Mouse (Mus musculus): ENCODE measurements around the gene Slc43a2. TPM values are rescaled to one million over a fixed set of nuclear protein-coding genes. Genes with fewer than 3 reads are reported as not detected.

Gene Slc43a2
- polyA plus RNA-seq, 1 experiment from 2014 or later, result 5.1 TPM

DNA sequence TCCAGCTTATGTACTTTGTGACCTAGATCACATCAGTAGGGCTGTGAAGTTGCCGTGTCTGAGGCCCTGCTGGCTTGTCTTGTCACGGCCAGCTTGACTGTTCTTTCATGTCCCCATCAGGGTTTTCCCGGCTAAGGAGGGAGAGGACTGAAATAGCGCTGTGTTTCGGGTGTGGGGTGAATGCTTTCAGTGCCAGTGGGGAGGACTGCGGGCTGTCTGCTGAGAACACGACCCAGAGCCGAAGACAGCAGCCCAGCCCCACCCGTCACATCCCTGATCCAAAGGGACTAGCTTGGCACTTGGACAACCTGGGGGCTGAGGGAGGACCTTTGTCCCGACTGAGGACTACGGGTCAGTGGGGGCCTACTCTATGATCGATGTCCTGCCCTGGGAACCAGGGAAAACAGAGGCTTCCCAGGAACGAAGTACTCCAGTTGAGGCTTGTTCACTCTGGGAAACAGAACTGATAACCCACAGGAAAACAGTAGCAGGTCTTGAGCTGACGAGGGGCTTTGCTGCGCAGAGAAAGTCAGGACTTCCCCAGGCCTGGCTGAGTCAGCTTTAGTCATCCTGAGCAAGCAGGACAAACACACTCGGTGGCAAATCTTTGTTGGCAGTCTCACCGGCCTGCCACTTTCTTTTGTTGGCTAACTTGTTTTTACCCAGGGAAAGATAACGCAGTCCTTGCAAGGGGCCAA, 32.5 kb downstream of the Slc43a2 start:
- Histone ChIP-seq H3K4me1 (ENCODE audit: control insufficient read depth, insufficient read depth, low read length) (no peaks in the 10 kb centered on the region), H3K4me2 (replicated peaks; ENCODE audit: low read depth, low read length) (no peak overlapping the region), H3K27me3 (ENCODE audit: control insufficient read depth, insufficient read depth, low read length) (no peaks in the 10 kb centered on the region), H3K36me3 (ENCODE audit: control insufficient read depth, insufficient read depth, low read length) (no peaks in the 10 kb centered on the region), H3K9me3 (ENCODE audit: control insufficient read depth, low read depth, low read length) (no peaks in the 10 kb centered on the region), H3K27ac (ENCODE audit: low read length) (peak overlapping the region; percentile 39; the same call in 1 of the 2 replicates), H3K4me3 (ENCODE audit: low read depth, low read length) (no peak overlapping the region), H3K9ac (replicated peaks; ENCODE audit: low read depth, low read length) (no peak overlapping the region)
- peak; percentile 64; the same call in 1 of the 2 replicates for ATAC-seq (ENCODE audit: insufficient number of reproducible peaks, insufficient read depth, low FRiP score, low read depth)
- WGBS, result 60% methylated on average over 18 of the region's 18 CpGs

DNA sequence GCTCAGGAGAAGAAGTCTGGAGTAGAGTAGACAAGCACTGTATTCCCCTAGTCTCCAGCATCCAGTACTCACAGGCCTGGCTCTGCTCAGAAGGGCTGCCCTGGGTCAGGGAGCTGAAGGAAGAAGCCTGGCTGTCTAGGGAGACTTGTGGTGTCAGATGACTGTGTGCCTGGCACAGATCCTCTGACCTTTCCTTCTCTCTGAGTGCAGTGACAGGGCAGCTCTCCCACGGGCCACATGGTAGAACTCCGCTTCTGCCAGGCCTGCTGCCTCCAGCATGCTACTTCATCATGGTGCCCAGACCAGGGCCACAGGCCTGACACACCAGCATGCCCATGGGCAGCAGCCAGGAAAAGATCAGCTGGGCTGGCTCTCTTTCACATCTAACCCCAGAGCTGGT, 34.4 kb downstream of the Slc43a2 start:
- H3K27me3 ChIP-seq (ENCODE audit: control insufficient read depth, insufficient read depth, low read length), result no peaks in the 10 kb centered on the region
- WGBS, result 69% methylated on average over 2 of the region's 2 CpGs
- H3K4me2 ChIP-seq (replicated peaks; ENCODE audit: low read depth, low read length), result no peak overlapping the region
- H3K9me3 ChIP-seq (ENCODE audit: control insufficient read depth, low read depth, low read length), result no peaks in the 10 kb centered on the region
- no peaks in the 10 kb centered on the region for H3K36me3 ChIP-seq (ENCODE audit: control insufficient read depth, insufficient read depth, low read length)
- H3K4me3 ChIP-seq (ENCODE audit: low read depth, low read length), result no peak overlapping the region
- no peak for ATAC-seq (ENCODE audit: insufficient number of reproducible peaks, insufficient read depth, low FRiP score, low read depth)
- no peaks in the 10 kb centered on the region for H3K4me1 ChIP-seq (ENCODE audit: control insufficient read depth, insufficient read depth, low read length)
- H3K9ac ChIP-seq (replicated peaks; ENCODE audit: low read depth, low read length), result no peak overlapping the region
- no peak overlapping the region for H3K27ac ChIP-seq (ENCODE audit: low read length)

DNA sequence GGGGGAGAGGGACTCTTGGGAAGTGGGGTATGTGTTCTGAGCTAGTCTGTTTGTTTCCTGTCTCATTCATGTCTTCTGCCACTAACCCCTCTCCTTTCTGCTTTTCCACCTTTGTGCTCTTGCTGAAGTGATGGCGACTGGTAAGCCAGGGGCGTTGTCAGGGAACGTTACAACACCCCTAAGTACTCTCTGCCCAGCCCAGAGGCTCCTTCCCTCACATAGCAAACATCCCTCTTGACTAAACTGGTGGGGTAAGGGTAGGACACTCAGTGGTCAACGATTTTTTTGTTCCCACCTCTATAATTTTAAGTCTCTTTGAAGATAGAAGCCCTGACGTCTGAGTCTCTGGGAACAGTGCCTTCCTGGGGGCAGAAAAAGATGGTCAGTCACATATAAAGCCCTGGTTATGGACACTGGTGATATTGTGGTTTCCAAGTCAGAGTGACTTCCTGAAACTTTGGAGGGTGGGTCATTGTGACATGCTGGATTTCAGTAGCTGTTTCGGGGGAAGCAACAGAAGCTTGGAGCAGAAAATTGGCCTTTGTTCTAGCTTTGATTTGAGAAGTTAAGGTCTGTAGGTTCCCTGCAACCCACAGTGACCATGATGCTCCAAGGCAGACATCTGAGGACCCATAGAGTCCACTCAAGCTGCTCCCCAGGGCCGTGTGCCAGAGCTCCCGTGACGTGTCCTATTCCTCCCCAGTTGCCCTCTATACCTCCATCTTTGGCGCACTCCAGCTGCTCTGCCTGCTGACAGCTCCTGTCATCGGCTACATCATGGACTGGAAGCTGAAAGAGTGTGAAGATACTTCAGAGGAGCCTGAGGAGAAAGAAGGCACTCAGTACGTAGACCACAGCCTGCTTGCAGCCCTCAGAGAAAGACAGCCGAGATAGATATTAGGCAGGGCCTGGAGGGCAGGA, 35.0 kb downstream of the Slc43a2 start:
- Histone ChIP-seq H3K4me1 (ENCODE audit: control insufficient read depth, insufficient read depth, low read length) (no peaks in the 10 kb centered on the region), H3K9me3 (ENCODE audit: control insufficient read depth, low read depth, low read length) (no peaks in the 10 kb centered on the region), H3K36me3 (ENCODE audit: control insufficient read depth, insufficient read depth, low read length) (no peaks in the 10 kb centered on the region), H3K27ac (ENCODE audit: low read length) (no peak overlapping the region), H3K9ac (replicated peaks; ENCODE audit: low read depth, low read length) (no peak overlapping the region), H3K4me3 (ENCODE audit: low read depth, low read length) (no peak overlapping the region), H3K27me3 (ENCODE audit: control insufficient read depth, insufficient read depth, low read length) (no peaks in the 10 kb centered on the region), H3K4me2 (replicated peaks; ENCODE audit: low read depth, low read length) (no peak overlapping the region)
- WGBS, result 79% methylated on average over 13 of the region's 13 CpGs
- no peak for ATAC-seq (ENCODE audit: insufficient number of reproducible peaks, insufficient read depth, low FRiP score, low read depth)

DNA sequence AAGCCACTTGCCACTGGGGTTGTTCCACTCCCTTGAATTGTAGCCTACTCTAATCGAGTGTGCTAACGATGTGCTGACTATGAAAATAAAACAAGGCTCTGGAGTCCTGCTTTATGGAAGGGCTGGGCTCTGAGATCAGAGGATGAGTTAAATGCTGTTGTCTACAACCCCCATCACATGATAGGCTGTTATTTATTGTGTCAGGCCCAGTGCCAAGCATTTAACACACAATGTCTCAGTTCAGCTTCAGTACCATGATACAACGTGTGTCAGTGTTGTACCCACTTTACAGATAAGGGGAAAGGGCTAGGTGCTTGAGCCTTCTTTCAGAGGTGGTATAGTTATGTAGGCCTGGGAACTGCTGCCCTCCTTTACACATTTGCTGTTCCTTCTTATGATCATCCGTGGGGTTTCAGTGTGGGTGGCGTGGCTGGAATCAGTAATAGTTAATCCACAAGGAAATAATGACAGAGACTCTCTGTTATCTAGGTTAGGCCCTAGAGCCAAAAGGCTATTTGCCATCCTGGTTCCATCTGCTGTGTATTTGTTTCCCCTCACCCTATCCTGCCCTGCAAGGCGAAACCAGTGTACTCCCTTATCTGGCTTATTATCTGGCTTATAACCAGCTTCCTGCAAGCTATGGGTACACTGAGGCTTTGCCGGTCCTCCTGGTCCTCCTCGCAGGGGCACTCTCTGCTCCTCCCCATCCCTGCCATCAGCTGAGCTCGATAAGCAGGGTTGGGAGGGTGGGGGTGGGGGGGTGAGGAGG, 36.0 kb downstream of the Slc43a2 start:
- ATAC-seq (ENCODE audit: insufficient number of reproducible peaks, insufficient read depth, low FRiP score, low read depth), result no peak
- Histone ChIP-seq H3K27ac (ENCODE audit: low read length) (no peak overlapping the region), H3K4me2 (replicated peaks; ENCODE audit: low read depth, low read length) (no peak overlapping the region), H3K4me1 (ENCODE audit: control insufficient read depth, insufficient read depth, low read length) (peaks cover 5% of the 10 kb centered on the region), H3K4me3 (ENCODE audit: low read depth, low read length) (no peak overlapping the region), H3K9me3 (ENCODE audit: control insufficient read depth, low read depth, low read length) (no peaks in the 10 kb centered on the region), H3K36me3 (ENCODE audit: control insufficient read depth, insufficient read depth, low read length) (no peaks in the 10 kb centered on the region), H3K27me3 (ENCODE audit: control insufficient read depth, insufficient read depth, low read length) (no peaks in the 10 kb centered on the region), H3K9ac (replicated peaks; ENCODE audit: low read depth, low read length) (no peak overlapping the region)
- 64% methylated on average over 9 of the region's 9 CpGs for WGBS

DNA sequence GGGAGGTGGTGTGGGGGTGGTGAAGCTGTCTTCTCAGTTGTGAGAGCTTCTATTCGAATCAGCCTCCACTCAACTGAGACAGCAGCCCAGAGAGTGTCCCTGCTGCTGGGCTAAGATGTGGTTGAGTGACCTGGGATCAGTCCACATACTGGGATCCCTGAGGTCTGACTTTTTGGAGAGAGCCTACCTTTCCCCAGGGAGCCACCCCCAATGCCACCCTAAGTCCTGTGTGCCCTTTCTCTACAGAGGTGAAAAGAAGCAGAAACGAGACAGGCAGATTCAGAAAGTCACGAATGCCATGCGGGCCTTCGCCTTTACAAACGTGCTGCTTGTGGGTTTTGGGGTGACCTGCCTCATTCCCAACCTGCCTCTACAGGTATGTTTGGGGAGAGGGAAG, 36.6 kb downstream of the Slc43a2 start:
- ATAC-seq (ENCODE audit: insufficient number of reproducible peaks, insufficient read depth, low FRiP score, low read depth), result no peak
- no peak overlapping the region for H3K4me3 ChIP-seq (ENCODE audit: low read depth, low read length)

DNA sequence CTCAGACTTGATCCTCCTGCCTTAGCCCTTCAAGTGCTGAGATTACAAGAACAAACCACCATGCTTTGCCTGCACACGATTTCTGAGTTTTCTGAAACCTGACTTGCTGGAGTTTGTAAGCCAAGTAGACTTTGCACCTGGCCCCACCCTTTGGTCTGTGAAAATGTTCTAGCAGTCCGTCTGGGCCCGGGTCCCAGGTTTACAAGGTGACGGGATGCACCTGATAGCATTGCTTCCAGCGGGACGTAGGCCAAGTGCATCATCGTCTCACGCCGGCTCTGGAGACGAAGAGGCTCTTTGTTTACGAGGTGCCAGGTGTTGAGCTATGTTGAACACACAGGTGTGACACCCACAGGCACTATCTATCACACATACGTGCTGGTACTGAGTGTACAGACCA, 37.5 kb downstream of the Slc43a2 start:
- Histone ChIP-seq H3K4me2 (replicated peaks; ENCODE audit: low read depth, low read length) (no peak overlapping the region), H3K4me3 (ENCODE audit: low read depth, low read length) (no peak overlapping the region), H3K4me1 (ENCODE audit: control insufficient read depth, insufficient read depth, low read length) (peaks cover 12% of the 10 kb centered on the region), H3K36me3 (ENCODE audit: control insufficient read depth, insufficient read depth, low read length) (no peaks in the 10 kb centered on the region), H3K9ac (replicated peaks; ENCODE audit: low read depth, low read length) (no peak overlapping the region), H3K27ac (ENCODE audit: low read length) (no peak overlapping the region), H3K27me3 (ENCODE audit: control insufficient read depth, insufficient read depth, low read length) (no peaks in the 10 kb centered on the region), H3K9me3 (ENCODE audit: control insufficient read depth, low read depth, low read length) (no peaks in the 10 kb centered on the region)
- ATAC-seq (ENCODE audit: insufficient number of reproducible peaks, insufficient read depth, low FRiP score, low read depth), result no peak
- 86% methylated on average over 12 of the region's 12 CpGs for WGBS

More for the DNA sequence above, 36.6 kb downstream of the Slc43a2 start:
- Histone ChIP-seq H3K4me1 (ENCODE audit: control insufficient read depth, insufficient read depth, low read length) (peaks cover 11% of the 10 kb centered on the region), H3K27me3 (ENCODE audit: control insufficient read depth, insufficient read depth, low read length) (no peaks in the 10 kb centered on the region), H3K9me3 (ENCODE audit: control insufficient read depth, low read depth, low read length) (no peaks in the 10 kb centered on the region), H3K9ac (replicated peaks; ENCODE audit: low read depth, low read length) (no peak overlapping the region), H3K4me2 (replicated peaks; ENCODE audit: low read depth, low read length) (no peak overlapping the region), H3K27ac (ENCODE audit: low read length) (no peak overlapping the region), H3K36me3 (ENCODE audit: control insufficient read depth, insufficient read depth, low read length) (no peaks in the 10 kb centered on the region)
- 83% methylated on average over 6 of the region's 6 CpGs for WGBS

DNA sequence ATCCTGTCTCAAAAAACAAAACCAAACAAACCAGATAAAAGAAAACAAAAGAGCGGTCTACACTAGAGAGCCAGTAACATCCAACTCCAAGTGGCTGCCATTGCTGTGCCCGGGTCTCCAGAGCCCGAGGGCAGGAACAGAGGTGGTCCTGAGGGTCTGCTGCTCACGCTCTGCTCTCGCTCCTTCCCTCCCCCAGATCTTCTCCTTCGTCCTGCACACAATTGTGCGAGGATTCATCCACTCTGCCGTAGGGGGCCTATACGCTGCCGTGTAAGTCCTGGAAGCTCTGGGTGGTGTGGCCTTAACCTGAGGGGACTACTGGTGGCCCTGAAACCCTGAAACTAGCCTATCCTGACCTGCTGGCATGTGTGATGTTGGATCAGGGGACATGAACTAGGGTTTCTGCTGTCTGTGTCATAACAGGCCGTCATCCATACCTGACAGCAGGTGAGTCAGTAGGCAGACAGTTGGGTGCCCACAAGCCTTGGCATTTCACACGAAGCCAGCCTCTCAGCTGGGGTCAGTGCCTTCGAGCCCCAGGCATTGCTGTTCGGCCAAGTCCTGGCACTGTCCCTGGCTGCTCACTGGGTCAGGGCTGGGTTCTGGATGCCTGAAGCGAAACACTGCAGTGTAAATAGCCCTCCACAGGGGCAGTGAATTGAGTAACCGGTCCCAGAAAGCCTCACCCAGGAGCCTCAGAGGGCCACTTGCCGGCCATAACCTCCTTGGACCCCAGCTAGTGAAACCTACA, 39.1 kb downstream of the Slc43a2 start:
- Histone ChIP-seq H3K4me1 (ENCODE audit: control insufficient read depth, insufficient read depth, low read length) (peaks cover 12% of the 10 kb centered on the region), H3K27ac (ENCODE audit: low read length) (no peak overlapping the region), H3K27me3 (ENCODE audit: control insufficient read depth, insufficient read depth, low read length) (no peaks in the 10 kb centered on the region), H3K4me3 (ENCODE audit: low read depth, low read length) (no peak overlapping the region), H3K9ac (replicated peaks; ENCODE audit: low read depth, low read length) (no peak overlapping the region), H3K36me3 (ENCODE audit: control insufficient read depth, insufficient read depth, low read length) (no peaks in the 10 kb centered on the region), H3K4me2 (replicated peaks; ENCODE audit: low read depth, low read length) (no peak overlapping the region), H3K9me3 (ENCODE audit: control insufficient read depth, low read depth, low read length) (no peaks in the 10 kb centered on the region)
- 88% methylated on average over 17 of the region's 17 CpGs for WGBS
- no peak for ATAC-seq (ENCODE audit: insufficient number of reproducible peaks, insufficient read depth, low FRiP score, low read depth)

Data from stomach, embryonic 14.5 days (tissue).